In genomic region chr19:42104681-42105080, GRCm38 (mm10) we compare ENCODE assay signal across 30 mouse cellular contexts. TPM values are rescaled to one million over a fixed set of nuclear protein-coding genes. Genes with fewer than 3 reads are reported as not detected.
DNase-seq lines count a peak whose midpoint lies in the region; ATAC-seq and TF ChIP-seq lines count a peak whose summit lies in the region.
"Had no signal": no experiment of that assay in that cellular context is flagged by ENCODE, and none has a peak within 500 bp of the region (broad histone marks: within the 10 kb centered on the region; RNA-seq: fewer than 3 reads in every experiment).

No protein-coding gene starts in this region.

- in situ Hi-C loops in CH12.LX (cut with MboI; ENCODE audit: low pct_ligation_motif_present, low pct_unique_long_range_greater_than_20kb, low sequenced_read_pairs): no loop called here

- no peaks in the 10 kb centered on the region for H3K27me3 ChIP-seq in liver, postnatal 0 days (ENCODE audit: insufficient read depth, low read length)
- H3K27me3 ChIP-seq in CH12.LX (replicated peaks): no peaks in the 10 kb centered on the region
- H3K27me3 ChIP-seq: embryonic facial prominence, embryonic 13.5 days; forebrain, embryonic 12.5 days; forebrain, embryonic 15.5 days; heart, embryonic 13.5 days; hindbrain, embryonic 12.5 days; hindbrain, embryonic 15.5 days had no signal

- TF ChIP-seq POLR2A in CH12.LX (IDR thresholded peaks at IDR 0.05; ENCODE audit: low read depth, low read length): no peak
- TF ChIP-seq POLR2A in bone marrow, adult 2 months (IDR thresholded peaks at IDR 0.05; ENCODE audit: borderline replicate concordance, control insufficient read depth, low read depth, low read length): no peak

- peak; percentile 68 for DNase-seq in heart, adult 11 months
- no peak for DNase-seq in heart, postnatal 25 days (ENCODE audit: low spot score)
- DNase-seq in liver, postnatal 0 days: no peak
- DNase-seq in liver (no peak), CH12.LX (ENCODE audit: extremely low read depth) (no peak)
- no peak for DNase-seq in retina, embryonic 14.5 days (ENCODE audit: low spot score)
- DNase-seq: adrenal gland, adult 2 months; adrenal gland, postnatal 14 days; B cell, adult 2 months; cerebellum, adult 11-12 months; cerebellum, adult 8-10 months; cerebellum, postnatal 10 days; cerebellum, postnatal 36 days; embryo, embryonic 11 days; gastrocnemius, postnatal 25 days; heart, adult 2 months; heart, postnatal 14 days had no signal

- peaks cover 29% of the 10 kb centered on the region; the same call in 1 of the 2 replicates for H3K36me3 ChIP-seq in liver, postnatal 0 days (replicated peaks; ENCODE audit: insufficient read depth, low read length)
- H3K36me3 ChIP-seq in CH12.LX (replicated peaks in 1 of 2; ENCODE audit: control insufficient read depth in 1 of 2, insufficient read depth in 1 of 2, low read length in 1 of 2): peaks cover 27 to 69% of the 10 kb centered on the region in 2 experiments

- TF ChIP-seq EP300 in liver, postnatal 0 days (IDR thresholded peaks at IDR 0.05; ENCODE audit: low read depth): no peak
- TF ChIP-seq EP300 in CH12.LX (IDR thresholded peaks at IDR 0.05; ENCODE audit: low read length): no peak

- peak; percentile 20; the same call in 1 of the 2 replicates for TF ChIP-seq CTCF in liver, postnatal 0 days (IDR thresholded peaks at IDR 0.05; ENCODE audit: low read depth)
- TF ChIP-seq CTCF in CH12.LX (conservative IDR thresholded peaks at IDR 0.05 in 1 of 2, IDR thresholded peaks at IDR 0.05 in 1 of 2; ENCODE audit: low read depth in 2 of 2, low read length in 2 of 2): peak in 1 of 2 experiments; percentile 20; a peak in 2 of 4 replicates
- 0 out of 2 replicates have a peak, but pooled peaks have one; percentile 14 for TF ChIP-seq CTCF in bone marrow, adult 2 months (IDR thresholded peaks at IDR 0.05; ENCODE audit: control insufficient read depth, insufficient read depth, low read length)

- H3K9me3 ChIP-seq in liver, postnatal 0 days (ENCODE audit: low read length): no peaks in the 10 kb centered on the region
- no peaks in the 10 kb centered on the region for H3K9me3 ChIP-seq in CH12.LX (replicated peaks; ENCODE audit: low read length)
- H3K9me3 ChIP-seq: embryonic facial prominence, embryonic 10.5 days; embryonic facial prominence, embryonic 13.5 days; forebrain, embryonic 12.5 days; forebrain, embryonic 15.5 days; G1E; heart, embryonic 10.5 days; heart, embryonic 13.5 days; hindbrain, embryonic 12.5 days; hindbrain, embryonic 15.5 days had no signal

- peak overlapping the region; percentile 44; the same call in 1 of the 2 replicates for H3K27ac ChIP-seq in liver, postnatal 0 days (ENCODE audit: low read depth)
- no peak overlapping the region for H3K27ac ChIP-seq in CH12.LX (ENCODE audit: insufficient read depth, low read depth)
- no peak overlapping the region for H3K27ac ChIP-seq in bone marrow, adult 2 months (ENCODE audit: control insufficient read depth, insufficient read depth, low read depth, low read length, poor library complexity)
- H3K27ac ChIP-seq: embryonic facial prominence, embryonic 10.5 days; embryonic facial prominence, embryonic 13.5 days; forebrain, embryonic 12.5 days; forebrain, embryonic 15.5 days; heart, adult 2 months; heart, embryonic 10.5 days; heart, embryonic 13.5 days; hindbrain, embryonic 12.5 days; hindbrain, embryonic 15.5 days had no signal

- H3K4me3 ChIP-seq in liver, postnatal 0 days (ENCODE audit: low read depth, low read length): no peak overlapping the region
- H3K4me3 ChIP-seq in CH12.LX (replicated peaks in 1 of 3; ENCODE audit: low read depth in 2 of 3, low read length in 2 of 3, poor library complexity in 1 of 3): no peak overlapping the region
- H3K4me3 ChIP-seq in bone marrow, adult 2 months (replicated peaks; ENCODE audit: control insufficient read depth, low read depth, low read length): no peak overlapping the region
- H3K4me3 ChIP-seq: embryonic facial prominence, embryonic 10.5 days; embryonic facial prominence, embryonic 13.5 days; erythroblast, embryonic 14.5 days; forebrain, embryonic 12.5 days; forebrain, embryonic 15.5 days; heart, adult 2 months; heart, embryonic 10.5 days; heart, embryonic 13.5 days; hindbrain, embryonic 12.5 days; hindbrain, embryonic 15.5 days had no signal

- no peak overlapping the region for H3K9ac ChIP-seq in liver, postnatal 0 days (replicated peaks)
- H3K9ac ChIP-seq in CH12.LX (ENCODE audit: insufficient read depth, low read depth): no peak overlapping the region
- H3K9ac ChIP-seq: embryonic facial prominence, embryonic 13.5 days; forebrain, embryonic 12.5 days; forebrain, embryonic 15.5 days; heart, embryonic 13.5 days; hindbrain, embryonic 12.5 days; hindbrain, embryonic 15.5 days had no signal

- dilution Hi-C loops in CH12.LX (cut with MboI; ENCODE audit: extremely low pct_ligation_motif_present, extremely low pct_unique_long_range_greater_than_20kb, low sequenced_read_pairs): no loop called here

- H3K79me2 ChIP-seq in CH12.LX (replicated peaks; ENCODE audit: control insufficient read depth, extremely low read depth, insufficient read depth, poor library complexity, severe bottlenecking): no peaks in the 10 kb centered on the region

- 74% methylated on average over 9 of the region's 9 CpGs for WGBS in liver, postnatal 0 days (ENCODE audit: insufficient replicate concordance)
- 88% methylated on average over 9 of the region's 9 CpGs for WGBS in bone marrow, adult 2 months

- peak; percentile 12 for TF ChIP-seq RAD21 in CH12.LX (IDR thresholded peaks at IDR 0.05; ENCODE audit: low read depth, low read length)

- peaks cover 9% of the 10 kb centered on the region for H3K4me1 ChIP-seq in liver, postnatal 0 days (ENCODE audit: insufficient read depth)
- H3K4me1 ChIP-seq in CH12.LX (ENCODE audit: control insufficient read depth in 1 of 2, insufficient read depth in 2 of 2): no peaks in the 10 kb centered on the region
- no peaks in the 10 kb centered on the region for H3K4me1 ChIP-seq in bone marrow, adult 2 months (ENCODE audit: control insufficient read depth, insufficient read depth, low read length)
- H3K4me1 ChIP-seq: embryonic facial prominence, embryonic 10.5 days; embryonic facial prominence, embryonic 13.5 days; forebrain, embryonic 12.5 days; forebrain, embryonic 15.5 days; heart, embryonic 10.5 days; heart, embryonic 13.5 days; hindbrain, embryonic 12.5 days; hindbrain, embryonic 15.5 days had no signal

- H3K4me2 ChIP-seq in liver, postnatal 0 days (ENCODE audit: low read depth, low read length): no peak overlapping the region
- H3K4me2 ChIP-seq in CH12.LX (ENCODE audit: insufficient read depth, low read depth, poor library complexity, severe bottlenecking): no peak overlapping the region
- H3K4me2 ChIP-seq: embryonic facial prominence, embryonic 13.5 days; forebrain, embryonic 12.5 days; forebrain, embryonic 15.5 days; heart, embryonic 13.5 days; hindbrain, embryonic 12.5 days; hindbrain, embryonic 15.5 days had no signal

- peak; percentile 48; the same call in 1 of the 2 replicates for ATAC-seq in liver, postnatal 0 days
- ATAC-seq: forebrain, embryonic 15.5 days had no signal

- intact Hi-C loops in heart, postnatal 25 days (cut with DNase I): no loop called here

TF ChIP-seq in CH12.LX, 34 proteins besides CTCF, POLR2A, EP300 and RAD21 (continues in another document):
- TF ChIP-seq ELF1 (IDR thresholded peaks at IDR 0.05; ENCODE audit: low read depth, low read length) (no peak), NRF1 (IDR thresholded peaks at IDR 0.05; ENCODE audit: low read depth, low read length) (no peak), UBTF (IDR thresholded peaks at IDR 0.05; ENCODE audit: low read depth, low read length) (no peak), GABPA (IDR thresholded peaks at IDR 0.05; ENCODE audit: insufficient replicate concordance, low read depth, low read length) (no peak), ETS1 (conservative IDR thresholded peaks at IDR 0.05; ENCODE audit: low read depth, low read length) (no peak)

RNA-seq across cellular contexts. Expression of gene Pi4k2a, which starts 14.4 kb away (rescaled TPM):
- 10 to 100 TPM; 18.4 to 19.0 TPM for total RNA-seq in heart, postnatal 25 days (2021)
- polyA plus RNA-seq in liver, postnatal 0 days (2015; fragmentation: Nextera tagmentation; extraction: Ambion mirVana): 16.1 and 18.3 TPM in 2 replicates
- 10.0 and 10.9 TPM in 2 replicates for total RNA-seq in CH12.LX (2012; rRNA removed)
- total RNA-seq in CH12.LX (2014; rRNA removed): 5.8 and 7.0 TPM in 2 replicates
- 21.4 and 23.9 TPM in 2 replicates for polyA plus RNA-seq in CH12.LX (2012; ENCODE audit: insufficient read length, low read depth)
- polyA plus RNA-seq in bone marrow, adult 2 months (2011; ENCODE audit: insufficient read depth, insufficient read length, low replicate concordance, missing spikeins): 6.6 and 11.5 TPM in 2 replicates

RNA-seq across cellular contexts. Expression of gene Morn4, which starts 18.5 kb away (rescaled TPM):
- 1 to 10 TPM; 3.3 to 3.7 TPM for total RNA-seq in heart, postnatal 25 days (2021)
- 0.54 and 0.63 TPM in 2 replicates for polyA plus RNA-seq in liver, postnatal 0 days (2015; fragmentation: Nextera tagmentation; extraction: Ambion mirVana)
- 0.04 TPM in 1 of 2 replicates, not detected in the other for total RNA-seq in CH12.LX (2012; rRNA removed)
- not detected in 2 replicates for total RNA-seq in CH12.LX (2014; rRNA removed)
- 0.24 and 0.27 TPM in 2 replicates for polyA plus RNA-seq in CH12.LX (2012; ENCODE audit: insufficient read length, low read depth)
- 1.4 TPM in 1 of 2 replicates, not detected in the other for polyA plus RNA-seq in bone marrow, adult 2 months (2011; ENCODE audit: insufficient read depth, insufficient read length, low replicate concordance, missing spikeins)

RNA-seq across cellular contexts. Expression of gene Avpi1, which starts 24.2 kb away (rescaled TPM):
- total RNA-seq in heart, postnatal 25 days (2021): 10 to 100 TPM in 1 of 2 experiments, 1 to 10 TPM in 1; 9.7 to 14.5 TPM
- 50.0 and 58.5 TPM in 2 replicates for polyA plus RNA-seq in liver, postnatal 0 days (2015; fragmentation: Nextera tagmentation; extraction: Ambion mirVana)
- total RNA-seq in CH12.LX (2012; rRNA removed) (7.7 and 9.3 TPM in 2 replicates), CH12.LX (2014; rRNA removed) (8.1 and 9.0 TPM in 2 replicates)
- polyA plus RNA-seq in CH12.LX (2012; ENCODE audit: insufficient read length, low read depth): 5.9 and 6.5 TPM in 2 replicates
- polyA plus RNA-seq in bone marrow, adult 2 months (2011; ENCODE audit: insufficient read depth, insufficient read length, low replicate concordance, missing spikeins): 2.9 TPM in 1 of 2 replicates, not detected in the other

RNA-seq across cellular contexts. Expression of gene Marveld1, which starts 42.5 kb away (rescaled TPM):
- total RNA-seq in heart, postnatal 25 days (2021): 10 to 100 TPM; 20.9 to 24.3 TPM
- 4.7 and 6.6 TPM in 2 replicates for polyA plus RNA-seq in liver, postnatal 0 days (2015; fragmentation: Nextera tagmentation; extraction: Ambion mirVana)
- total RNA-seq in CH12.LX (2012; rRNA removed): not detected in 2 replicates
- not detected in 2 replicates for total RNA-seq in CH12.LX (2014; rRNA removed)
- 0.07 TPM in 1 of 2 replicates, not detected in the other for polyA plus RNA-seq in CH12.LX (2012; ENCODE audit: insufficient read length, low read depth)
- polyA plus RNA-seq in bone marrow, adult 2 months (2011; ENCODE audit: insufficient read depth, insufficient read length, low replicate concordance, missing spikeins): 8.4 and 16.9 TPM in 2 replicates
- polyA plus RNA-seq: G1E had no signal

RNA-seq across cellular contexts. Expression of gene 4933411K16Rik, which starts 52.6 kb away (rescaled TPM):
- total RNA-seq in heart, postnatal 25 days (2021): not detected
- polyA plus RNA-seq in liver, postnatal 0 days (2015; fragmentation: Nextera tagmentation; extraction: Ambion mirVana): 0.18 and 0.40 TPM in 2 replicates
- not detected in 2 replicates for total RNA-seq in CH12.LX (2012; rRNA removed)
- total RNA-seq in CH12.LX (2014; rRNA removed): not detected in 2 replicates
- polyA plus RNA-seq in CH12.LX (2012; ENCODE audit: insufficient read length, low read depth): not detected in 2 replicates
- not detected in 2 replicates for polyA plus RNA-seq in bone marrow, adult 2 months (2011; ENCODE audit: insufficient read depth, insufficient read length, low replicate concordance, missing spikeins)
- total RNA-seq: G1E; hematopoietic stem cell, adult 5-6 weeks had no signal
- polyA plus RNA-seq: embryonic facial prominence, embryonic 13.5 days; erythroblast, embryonic 14.5 days; forebrain, embryonic 15.5 days; G1E; heart, embryonic 13.5 days; heart, embryonic 16.5 days; hindbrain, embryonic 12.5 days had no signal
